Mouse (Mus musculus) retina, embryonic 14.5 days (tissue): Measurements from ENCODE around the gene Fzd5.

Experiments used
- DNase-seq: peaks from one replicate; pipeline ENCODE4 v3.0.0-alpha.2; 2015; ENCODE audit warnings: low spot score

The Fzd5 gene

DNA sequence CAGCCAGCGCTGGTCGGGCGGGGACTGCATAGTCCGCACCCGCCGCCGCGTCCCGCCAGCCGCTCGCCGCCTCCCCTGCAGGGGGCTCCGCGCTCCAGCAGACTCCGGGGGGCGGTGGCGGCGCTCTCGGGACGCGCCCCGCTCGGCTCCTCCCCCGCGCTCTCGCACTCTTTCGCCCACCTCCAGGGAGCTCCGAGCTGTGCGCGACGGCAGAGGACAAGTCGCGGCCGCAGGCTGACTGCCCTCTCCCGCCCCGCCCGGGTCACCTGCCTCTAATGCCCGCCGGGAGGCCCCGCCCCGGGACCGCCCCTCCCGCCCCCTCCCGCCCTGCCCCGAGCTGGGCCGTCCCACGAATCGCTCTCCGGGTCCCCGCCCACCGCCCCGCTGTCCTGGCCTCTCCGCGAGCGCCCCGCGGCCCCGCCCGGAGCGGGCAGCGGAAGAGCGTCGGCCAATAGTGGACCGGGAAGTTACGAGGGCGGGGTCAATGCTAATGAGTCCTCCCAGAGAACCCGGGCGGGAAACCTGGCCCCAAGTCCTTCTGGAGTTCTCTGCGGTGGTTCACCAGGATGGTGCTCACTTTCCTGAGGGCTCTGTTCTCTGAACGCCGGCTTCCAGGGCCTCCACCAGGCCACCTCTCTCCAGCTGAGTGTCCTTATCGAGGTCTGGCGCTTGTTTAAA, at the start of gene Fzd5:
Fzd5 (minus strand) TSS at position 250 of the 678 bp plus-strand sequence.
- peak; percentile 98 for DNase-seq

DNA sequence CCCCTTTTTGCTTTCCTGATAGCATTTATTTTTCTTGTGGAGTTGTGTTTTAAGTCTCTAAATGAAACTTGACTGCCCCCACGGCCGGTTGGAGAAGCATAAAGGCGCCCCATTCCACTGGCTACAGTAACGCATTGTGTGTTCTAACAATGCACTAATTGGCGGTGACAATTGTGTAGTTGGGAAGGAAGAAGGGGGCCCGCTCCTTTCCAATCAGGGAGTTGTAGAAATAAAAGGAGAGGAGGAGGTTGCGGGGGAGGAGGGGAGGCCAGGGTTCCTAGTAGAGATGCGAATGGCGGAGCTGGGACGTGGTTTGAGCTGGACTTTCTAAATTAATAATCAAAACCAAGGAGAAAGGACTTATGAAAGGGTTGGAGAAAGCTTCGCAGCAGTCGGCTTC, 42.3 kb upstream of the Fzd5 start:
- peak; percentile 92 for DNase-seq

DNA sequence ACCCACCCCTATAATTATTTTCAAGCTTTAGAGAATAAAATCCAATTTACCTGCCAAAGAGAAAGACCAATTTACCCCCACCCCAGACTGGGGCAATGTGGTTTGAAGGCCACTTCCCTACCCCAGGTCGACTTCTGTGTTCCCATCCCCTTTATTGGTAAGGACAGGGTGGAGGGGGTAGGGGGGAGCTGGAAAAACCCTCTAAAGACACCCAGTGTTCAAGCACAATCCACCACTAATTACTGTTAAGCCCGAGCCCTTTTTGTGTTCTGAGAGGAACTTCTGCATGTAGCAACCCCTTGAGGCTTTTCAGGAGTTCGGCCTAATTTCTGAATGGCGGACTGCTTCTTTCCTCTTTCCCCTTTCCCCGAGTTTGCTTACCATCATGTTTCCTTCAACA, 41.9 kb upstream of the Fzd5 start:
- DNase-seq = peak; percentile 79

DNA sequence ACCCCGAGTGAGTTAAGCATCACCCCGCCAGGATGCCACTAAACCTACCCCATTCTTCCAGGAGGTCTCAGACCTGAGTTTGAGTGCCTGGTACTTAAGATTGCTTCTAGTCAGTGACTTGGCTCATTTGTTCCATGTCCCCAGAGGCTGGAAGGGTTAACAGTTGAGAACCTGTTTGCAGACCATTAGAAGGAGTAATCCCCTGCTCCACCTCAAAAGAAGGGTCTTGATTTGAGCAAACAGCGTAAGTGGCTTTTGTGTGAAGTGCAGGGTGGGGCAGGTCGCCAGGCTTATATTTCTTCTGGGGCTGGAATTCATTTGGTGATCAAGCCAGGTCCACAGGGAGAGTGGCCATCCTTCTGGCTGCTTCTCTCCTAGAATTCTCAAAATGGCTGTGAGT, 35.8 kb upstream of the Fzd5 start:
- no peak for DNase-seq

DNA sequence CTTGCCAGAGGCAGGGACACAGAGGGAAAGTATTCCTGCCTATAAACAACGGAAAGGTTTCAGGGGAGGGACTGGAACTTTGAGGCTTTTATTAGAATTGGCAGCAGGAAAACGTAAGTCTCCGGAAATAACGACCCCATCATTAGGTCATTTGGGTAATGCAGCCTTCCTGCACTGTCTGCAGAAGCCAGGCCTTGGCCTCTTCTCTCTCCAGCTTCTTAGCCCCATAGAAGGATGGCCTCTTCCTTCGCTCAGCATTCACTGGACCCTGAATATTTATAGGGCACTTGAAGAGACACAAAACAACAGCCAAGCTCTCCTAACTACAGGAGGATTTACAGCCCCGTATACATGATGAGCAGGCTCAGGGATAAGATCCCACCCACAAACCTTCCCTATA, 32.6 kb upstream of the Fzd5 start:
- no peak for DNase-seq

DNA sequence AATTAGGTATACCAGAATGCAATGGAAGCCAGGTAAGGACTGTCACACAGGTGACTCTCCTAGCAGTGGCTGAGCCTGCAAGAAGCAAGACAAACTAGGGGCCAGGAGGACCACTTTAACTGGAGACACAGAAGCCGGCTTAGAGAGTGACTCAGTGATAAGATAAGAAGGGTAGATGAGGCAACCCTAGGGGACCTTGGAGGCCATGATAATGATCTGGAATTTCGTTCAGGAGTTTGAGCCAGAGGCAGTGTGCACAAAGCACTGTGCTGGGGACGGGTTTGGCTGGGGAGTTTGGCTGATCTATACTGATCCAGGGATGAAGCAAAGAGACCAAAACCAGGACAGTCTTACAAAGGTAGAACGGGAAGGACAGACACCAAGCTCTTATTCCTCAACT, 24.1 kb upstream of the Fzd5 start:
- DNase-seq = no peak

DNA sequence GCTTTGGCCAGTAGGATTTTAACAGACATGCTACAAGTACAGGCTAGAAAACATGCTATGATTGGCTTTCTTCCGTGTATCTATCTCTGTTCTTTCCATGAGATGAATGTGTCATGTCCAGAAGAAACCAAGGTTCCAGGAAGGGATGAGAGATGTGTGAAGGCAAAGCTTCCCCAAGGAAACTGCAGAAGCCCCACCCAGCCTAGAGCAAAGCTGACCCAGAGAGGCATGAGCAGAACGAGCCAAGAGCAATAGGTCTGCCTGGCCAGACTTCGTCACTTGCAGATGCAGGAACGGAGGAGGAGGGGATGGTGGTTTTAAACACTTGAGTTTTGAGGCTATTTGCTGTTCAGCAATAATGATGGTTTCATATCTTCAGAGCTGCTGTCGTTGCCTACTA, 20.2 kb upstream of the Fzd5 start:
- no peak for DNase-seq

DNA sequence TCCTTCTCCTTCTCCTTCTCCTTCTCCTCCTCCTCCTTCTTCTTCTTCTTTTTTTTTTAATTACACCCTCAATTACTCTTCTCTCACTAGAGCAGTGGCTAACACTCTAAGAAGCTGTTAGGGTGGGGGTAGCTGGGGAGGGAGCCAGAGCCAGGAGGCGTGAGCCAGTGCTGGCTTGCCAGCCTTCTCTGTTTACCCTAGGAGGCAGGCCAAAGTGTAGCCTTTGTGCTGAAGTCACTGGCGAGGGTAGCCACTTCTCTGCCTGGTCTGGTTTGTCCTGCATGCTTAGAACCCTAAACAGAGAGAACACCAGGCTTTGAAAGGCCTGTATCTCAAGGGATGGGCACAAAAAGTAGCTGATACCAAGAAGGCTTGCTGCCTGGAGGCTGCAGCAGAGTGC, 19.7 kb upstream of the Fzd5 start:
- DNase-seq = no peak

DNA sequence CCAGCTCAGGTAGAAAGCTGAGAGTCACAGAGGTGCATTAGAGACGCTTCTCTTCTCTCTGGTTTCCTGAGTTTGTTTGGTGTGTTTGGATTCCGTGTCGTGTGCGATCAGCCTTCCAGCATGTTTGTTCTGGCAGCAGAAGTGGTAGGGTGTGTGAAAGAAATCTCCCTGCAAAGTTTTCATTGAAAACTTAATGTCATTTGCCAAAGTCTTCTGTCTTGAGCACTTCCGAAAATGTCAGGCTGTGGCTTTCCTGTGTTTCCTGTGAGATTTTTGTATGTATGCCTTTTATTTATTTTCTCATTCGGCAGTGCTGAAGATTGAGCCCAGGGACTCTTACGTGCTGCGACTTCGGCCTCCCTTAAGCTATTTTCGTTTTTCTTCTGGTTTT, 19.1 kb upstream of the Fzd5 start:
- DNase-seq = no peak

DNA sequence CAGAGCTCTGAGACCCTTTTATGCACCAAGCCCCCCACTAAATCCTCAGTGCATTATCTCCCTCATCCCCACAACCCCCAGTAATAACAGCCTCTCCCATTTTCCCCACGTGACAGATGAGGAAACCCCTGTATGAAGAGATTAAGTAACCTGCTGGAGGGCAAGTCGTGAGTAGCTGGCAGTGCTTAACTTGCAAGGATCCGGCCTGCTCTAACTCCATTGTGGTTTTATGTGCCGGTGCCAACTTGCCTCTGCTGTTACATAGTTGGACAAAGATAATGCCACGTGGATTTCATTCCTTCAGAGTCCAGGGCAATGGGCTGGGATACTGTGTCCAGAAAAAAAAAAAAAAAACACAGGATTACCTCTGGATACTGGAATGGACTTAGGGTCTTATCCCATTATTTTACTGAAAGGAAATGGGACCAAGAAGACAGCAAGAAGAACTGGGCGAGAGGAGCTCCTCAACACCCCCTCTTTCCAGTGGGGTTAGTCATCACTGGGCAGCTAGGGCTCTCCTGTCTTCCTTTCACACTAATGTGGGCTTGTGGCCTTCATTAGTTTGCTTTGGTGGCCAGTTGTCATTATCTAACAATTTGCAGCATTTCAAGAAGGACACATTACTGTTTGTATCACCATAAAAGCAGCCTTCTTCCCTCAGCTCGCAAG, 18.6 kb upstream of the Fzd5 start:
- DNase-seq = no peak

DNA sequence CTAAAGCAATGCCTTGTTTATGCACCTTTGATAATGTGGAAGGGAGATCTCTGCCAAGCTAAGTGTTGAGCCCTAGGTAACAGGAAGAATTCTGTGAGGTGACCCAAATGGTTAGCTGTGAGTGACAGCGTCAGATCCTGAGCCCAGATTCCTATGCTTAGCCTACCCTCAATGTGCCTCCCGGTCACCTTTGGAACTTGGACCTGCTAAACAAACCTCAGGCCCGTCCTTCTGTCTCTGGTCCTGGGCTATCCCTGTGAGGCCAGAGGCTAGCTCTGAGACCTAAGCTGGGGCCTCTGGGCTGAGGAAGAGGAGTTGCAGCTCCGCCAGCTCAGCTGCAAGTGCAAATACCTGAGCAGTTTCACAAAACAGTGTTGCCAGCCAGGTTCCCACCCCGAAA, 17.1 kb upstream of the Fzd5 start:
- DNase-seq = no peak

DNA sequence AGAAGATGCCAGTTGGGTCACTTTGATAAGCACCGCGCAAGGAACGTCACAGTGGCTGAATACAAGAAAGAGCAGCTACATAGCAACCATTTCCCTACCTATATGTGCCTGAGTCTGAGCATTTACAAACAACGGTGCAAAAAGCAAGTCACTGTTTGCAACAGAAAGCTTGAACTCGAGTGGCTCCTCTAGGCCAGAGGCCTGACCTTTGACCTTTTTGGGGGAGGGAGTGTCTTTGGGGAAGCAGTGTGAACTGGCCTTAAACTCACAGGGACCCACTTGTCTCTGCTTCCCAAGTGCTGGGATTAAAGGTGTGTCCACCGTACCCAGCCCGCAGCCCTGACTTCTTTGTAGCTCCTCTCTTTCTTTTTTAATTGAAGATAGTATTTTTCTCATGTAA, 16.1 kb upstream of the Fzd5 start:
- DNase-seq = no peak

DNA sequence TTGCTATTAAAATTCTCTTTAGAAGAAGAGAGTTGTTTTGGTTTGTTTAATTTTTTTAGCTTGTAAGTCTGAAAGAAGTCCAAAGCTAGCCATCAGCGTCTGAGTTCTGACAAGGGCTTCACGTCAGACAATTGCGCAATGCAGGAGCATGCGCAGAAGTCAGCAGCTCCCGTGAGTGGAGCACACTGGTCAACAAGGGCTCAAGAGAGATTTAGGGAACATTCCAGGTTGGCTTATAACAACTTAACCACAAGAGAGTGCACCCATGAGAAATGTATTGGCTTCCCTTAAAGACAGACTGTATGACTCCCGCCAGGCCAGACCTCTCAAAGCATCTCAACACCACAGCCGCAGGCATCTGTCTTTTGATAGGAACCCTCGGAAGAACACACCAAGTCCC, 15.6 kb upstream of the Fzd5 start:
- no peak for DNase-seq

DNA sequence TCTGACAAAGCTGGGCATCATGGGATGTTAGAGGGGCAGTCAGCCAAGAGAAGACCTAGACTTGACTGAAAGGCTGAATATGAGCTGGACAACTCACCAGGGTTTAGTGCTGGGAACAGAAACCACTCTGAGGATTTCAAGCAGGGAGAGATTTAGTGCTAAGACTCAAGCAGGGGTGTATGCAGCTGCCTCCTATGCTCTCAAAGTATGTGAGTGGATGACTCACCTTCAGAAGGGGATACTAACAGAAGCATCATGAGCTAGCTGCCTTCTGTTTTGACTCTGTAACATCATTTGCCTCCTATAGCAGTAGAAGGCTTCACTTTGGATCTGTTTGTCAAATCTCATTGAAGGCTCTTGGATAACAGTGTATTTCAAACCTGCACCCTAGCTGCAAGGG, 7.1 kb upstream of the Fzd5 start:
- no peak for DNase-seq

DNA sequence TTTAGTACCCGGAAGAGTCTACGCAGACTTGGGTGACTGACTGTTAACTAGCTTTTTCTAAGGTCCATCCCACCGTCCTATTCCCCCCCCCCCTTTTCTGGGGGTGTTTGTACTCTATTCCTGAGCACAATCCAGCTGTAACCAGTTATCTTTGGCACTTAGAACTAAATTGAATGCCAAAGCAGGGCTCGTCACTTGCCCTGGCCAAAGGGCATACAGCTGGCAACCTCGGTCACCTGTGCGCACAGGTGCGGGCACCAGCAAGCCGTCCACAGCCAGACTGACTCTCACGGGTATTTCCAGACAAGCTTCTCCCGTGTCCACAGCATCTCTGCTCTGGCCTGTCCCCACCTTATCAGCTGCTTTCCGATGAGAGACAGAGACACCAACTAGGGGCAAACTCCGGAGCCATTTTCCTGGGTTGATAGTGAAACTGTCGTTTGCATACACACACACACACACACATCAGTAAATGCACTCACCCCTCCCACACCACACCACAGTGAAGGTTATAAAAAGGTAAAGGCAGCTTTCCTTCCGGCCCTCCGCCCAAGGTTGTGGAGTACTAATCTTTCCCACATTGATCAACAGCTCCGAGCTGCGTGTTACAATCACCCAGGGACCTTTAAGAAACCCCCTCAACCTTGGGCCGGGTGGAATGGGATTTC, 5.3 kb upstream of the Fzd5 start:
- no peak for DNase-seq

DNA sequence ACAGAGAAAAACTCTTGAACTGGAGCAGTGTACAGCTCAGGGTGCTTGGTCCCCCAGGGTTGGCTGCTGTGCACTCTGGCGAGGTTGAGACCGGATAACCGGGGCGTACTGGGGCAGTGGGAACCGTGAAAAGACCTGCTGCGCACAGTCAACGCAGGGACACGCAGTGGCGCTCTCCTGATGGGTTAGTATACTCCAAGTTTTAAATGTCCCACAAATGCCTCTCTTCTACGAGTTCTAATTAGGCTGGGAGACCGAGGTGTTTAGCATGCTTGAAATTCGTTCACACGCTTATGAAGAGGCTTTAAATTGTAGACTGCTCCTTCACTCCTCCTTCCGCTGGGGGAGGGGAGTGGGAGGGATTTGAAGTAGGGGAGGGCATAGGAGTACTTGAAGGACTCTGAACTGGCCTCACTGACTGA, 1.1 kb upstream of the Fzd5 start:
- DNase-seq = peak; percentile 75

DNA sequence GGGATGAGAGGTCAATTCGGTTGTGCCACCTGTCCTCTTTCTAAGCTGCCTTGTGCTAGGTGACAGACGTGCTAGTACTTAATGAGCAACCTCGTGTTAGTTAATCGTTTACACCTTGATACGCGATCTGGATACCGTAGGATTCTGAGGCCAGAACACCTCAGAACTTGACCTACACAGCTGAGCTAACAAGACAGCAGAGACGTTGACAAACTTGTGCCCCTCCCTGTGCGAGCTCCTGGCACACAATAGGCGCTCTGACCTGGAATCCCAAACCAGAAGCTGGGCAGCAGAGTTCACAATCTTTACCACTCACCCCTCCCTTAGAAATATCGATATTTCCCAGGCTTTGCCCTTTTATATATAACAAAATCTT, 617 bp upstream of the Fzd5 start:
- DNase-seq = peak; percentile 64

DNA sequence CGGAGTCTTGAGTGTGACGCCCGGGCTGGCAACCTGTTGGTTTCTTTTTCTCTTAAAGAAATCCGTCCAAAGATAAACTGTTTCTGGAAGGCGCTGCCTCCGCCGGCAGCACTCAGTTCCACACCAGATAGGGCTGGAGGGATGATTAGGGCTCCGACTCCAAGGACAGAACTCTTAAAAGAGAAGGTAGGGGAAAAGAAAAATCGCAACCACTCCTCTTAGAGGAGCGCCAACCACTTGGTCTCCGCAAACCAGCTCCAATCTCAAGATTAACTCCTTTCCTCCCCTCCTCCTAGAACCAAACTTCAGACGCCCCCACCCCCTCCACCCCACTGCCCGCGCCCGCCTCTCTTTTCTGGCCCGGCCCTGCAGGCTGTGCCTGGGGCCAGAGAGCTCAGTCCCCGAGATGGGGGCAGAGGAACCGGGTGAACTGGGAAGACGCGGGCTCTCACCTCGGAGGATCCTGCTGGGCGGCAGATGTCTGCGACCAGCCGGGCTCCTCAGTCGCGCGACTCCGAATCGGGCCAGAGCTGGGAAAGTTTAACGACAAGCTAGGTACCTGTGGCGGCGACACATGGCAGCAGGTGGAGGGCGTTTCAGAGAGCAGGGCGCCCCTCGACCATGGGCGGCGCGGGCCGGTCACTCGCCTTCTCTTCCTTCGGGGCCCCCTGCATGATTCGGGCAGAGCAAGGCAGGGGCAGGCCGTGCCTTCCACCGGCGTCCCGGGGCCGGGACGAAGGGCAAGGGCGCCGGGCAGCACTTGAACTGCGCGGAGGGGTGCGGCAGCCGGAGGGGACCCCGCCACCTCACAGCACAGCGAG, 660 bp downstream of the Fzd5 start:
- peak; percentile 59 for DNase-seq

DNA sequence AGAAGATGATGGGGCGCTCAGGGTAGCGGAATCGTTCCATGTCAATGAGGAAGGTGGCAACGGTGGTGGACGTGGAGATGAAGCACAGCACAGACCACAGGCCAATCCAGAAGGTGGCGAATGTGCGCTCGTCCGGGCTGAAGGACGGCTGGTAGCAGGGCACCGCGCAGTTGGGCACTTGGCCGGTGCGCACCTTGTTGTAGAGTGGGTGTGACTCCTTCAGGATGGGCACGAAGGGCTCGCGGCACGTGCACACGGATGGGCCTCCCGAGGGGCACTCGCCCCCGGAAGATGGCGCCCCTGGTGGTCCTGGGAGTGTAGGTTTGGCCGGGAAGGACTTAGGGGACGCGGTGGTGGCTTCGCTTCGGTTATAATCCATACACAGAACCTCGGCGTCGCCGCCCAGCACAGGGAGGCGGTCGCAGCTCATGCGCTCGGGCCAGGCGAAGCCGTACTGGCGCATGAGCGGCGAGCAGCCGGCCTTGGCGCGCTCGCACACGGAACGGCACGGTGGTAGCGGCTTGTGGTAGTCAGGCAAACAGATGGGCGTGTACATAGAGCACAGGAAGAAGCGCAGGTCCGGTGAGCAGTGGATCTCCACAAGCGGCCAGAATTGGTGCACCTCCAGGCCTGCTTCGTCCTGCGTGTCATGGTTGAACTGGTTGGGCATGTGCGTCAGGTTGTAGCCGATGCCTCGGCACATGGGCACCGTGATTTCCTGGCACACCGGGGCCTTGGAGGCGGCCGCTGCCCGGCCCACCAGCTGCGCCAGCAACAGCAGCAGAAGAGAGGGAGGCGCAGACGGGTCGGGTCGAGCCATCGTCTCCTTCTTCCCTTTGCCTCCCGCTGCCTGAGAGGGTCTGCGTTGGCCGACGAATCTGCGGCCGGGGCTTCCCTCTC, 1.5 kb downstream of the Fzd5 start:
- DNase-seq = peak; percentile 81

DNA sequence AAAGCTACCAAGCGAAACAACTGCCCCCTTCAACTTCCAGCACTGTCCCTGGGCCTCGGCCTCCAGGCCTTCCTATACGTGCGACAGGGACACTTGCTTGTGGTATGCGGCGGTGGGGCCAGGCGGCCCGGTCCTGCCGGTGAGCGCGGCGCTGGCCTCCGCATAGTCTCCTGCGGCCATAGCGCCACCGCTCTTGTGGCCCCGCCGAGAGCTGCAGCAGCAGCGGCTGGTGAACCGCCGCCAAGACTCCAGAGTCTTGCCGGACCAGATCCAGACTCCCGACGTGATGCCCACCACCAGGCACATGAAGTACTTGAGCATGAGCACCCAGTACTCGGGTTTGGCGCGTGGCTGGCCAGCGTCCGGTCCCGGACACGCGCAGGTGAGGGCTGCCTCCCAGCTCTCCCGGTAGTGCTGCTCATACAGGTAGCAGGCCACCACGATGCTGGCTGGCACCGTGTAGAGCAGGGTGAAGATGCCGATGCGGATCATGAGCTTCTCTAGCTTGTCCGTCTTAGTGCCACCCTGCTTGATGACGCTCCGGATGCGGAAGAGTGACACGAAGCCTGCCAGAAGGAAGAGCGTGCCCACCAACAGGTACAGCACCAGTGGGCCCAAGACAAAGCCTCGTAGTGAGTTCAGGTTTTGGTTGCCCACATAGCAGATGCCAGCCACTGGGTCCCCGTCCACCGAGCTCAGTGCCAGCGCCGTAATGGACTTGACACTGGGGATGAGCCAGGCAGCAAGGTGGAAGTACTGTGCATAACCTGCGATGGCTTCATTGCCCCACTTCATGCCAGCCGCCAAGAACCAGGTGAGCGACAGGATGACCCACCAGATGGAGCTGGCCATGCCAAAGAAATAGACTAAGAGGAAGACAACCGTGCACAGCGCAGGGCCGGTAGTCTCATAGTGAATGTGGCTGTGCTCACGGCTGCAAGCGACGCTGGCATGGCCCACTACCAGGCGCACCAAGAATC, 2.5 kb downstream of the Fzd5 start:
- DNase-seq = peak; percentile 59
